Mouse (Mus musculus): Measurements from ENCODE around the gene Sycp2l.

- TF ChIP-seq POLR2A (IDR thresholded peaks at IDR 0.05; ENCODE audit: borderline replicate concordance, low read depth, low read length) (no peak), CTCF (IDR thresholded peaks at IDR 0.05; ENCODE audit: low read depth, low read length) (no peak)
Measured at GRCm38 (mm10) chr13:41215669-41216068, 101.6 kb downstream of the Sycp2l start.

All from bone marrow macrophage, adult 2 months (primary cell).